Mouse (Mus musculus) hindbrain, embryonic 13.5 days (tissue): ENCODE measurements around the gene Fnip2. TPM values are rescaled to one million over a fixed set of nuclear protein-coding genes. Genes with fewer than 3 reads are reported as not detected.

Experiments used
- ATAC-seq: fragments of 200-750 bp; cut with Nextera tagmentation; 2 replicates; pipeline ENCODE4 v1.8.0; 2017; ENCODE audit warnings: moderate TSS enrichment; ENCODE audit not compliant: low FRiP score
- H3K27ac ChIP-seq: fragments of 300-500 bp; sonication (generic); 2 replicates; pipeline ENCODE4 v1.5.1; 2015; ENCODE audit warnings: inconsistent platforms, mild to moderate bottlenecking, moderate library complexity
- H3K27me3 ChIP-seq: fragments of 300-500 bp; sonication (generic); 2 replicates; pipeline ENCODE4 v1.6.1; 2015; ENCODE audit warnings: mild to moderate bottlenecking, inconsistent platforms
- H3K36me3 ChIP-seq: fragments of 300-500 bp; sonication (generic); 2 replicates; pipeline ENCODE4 v1.6.1; 2015; ENCODE audit warnings: mild to moderate bottlenecking, inconsistent platforms
- H3K4me1 ChIP-seq: fragments of 300-500 bp; sonication (generic); replicated peaks from 2 replicates; pipeline ENCODE4 v1.6.1; 2015; ENCODE audit warnings: inconsistent platforms
- H3K4me2 ChIP-seq: fragments of 300-500 bp; sonication (generic); 2 replicates; pipeline ENCODE4 v1.6.1; 2015; ENCODE audit warnings: inconsistent platforms, mild to moderate bottlenecking, moderate library complexity
- H3K4me3 ChIP-seq: fragments of 300-500 bp; sonication (generic); 2 replicates; pipeline ENCODE4 v1.5.1; 2015; ENCODE audit warnings: mild to moderate bottlenecking, inconsistent platforms
- H3K9ac ChIP-seq: fragments of 300-500 bp; sonication (generic); 2 replicates; pipeline ENCODE4 v1.6.1; 2015; ENCODE audit warnings: mild to moderate bottlenecking, inconsistent platforms
- H3K9me3 ChIP-seq: fragments of 300-500 bp; sonication (generic); 2 replicates; pipeline ENCODE4 v1.6.1; 2016; ENCODE audit warnings: inconsistent platforms
- WGBS: fragments of 180-500 bp; shearing (Covaris S2); methylation state at CpG from one replicate; pipeline ENCODE4 v1.1.7; 2015; 5-methylcytosine and 5-hydroxymethylcytosine counted together
- polyA plus RNA-seq: library from polyadenylated mRNA; unstranded; fragments of >200 nt; fragmentation: Nextera tagmentation; extraction: Ambion mirVana; gene quantifications from 2 replicates; pipeline ENCODE4 v1.2.1, GENCODE M21; 2015

Gene Fnip2
- 4.7 and 6.1 TPM in 2 replicates for polyA plus RNA-seq

- Histone ChIP-seq H3K36me3 (no peaks in the 10 kb centered on the region), H3K27ac (peak within 1 kb of the TSS; percentile 85), H3K9ac (peak within 1 kb of the TSS; percentile 91), H3K9me3 (no peaks in the 10 kb centered on the region), H3K4me3 (peak within 1 kb of the TSS; percentile 86), H3K4me2 (peak within 1 kb of the TSS; percentile 91), H3K27me3 (no peaks in the 10 kb centered on the region), H3K4me1 (peaks cover 22% of the 10 kb centered on the region)
- ATAC-seq, result peak; percentile 96
- under 1% methylated on average over 55 of the region's 55 CpGs for WGBS
Measured at GRCm38 (mm10) chr3:79567703-79568362, at the start of gene Fnip2. Gene Fnip2 (minus strand): TSS chr3:79567796.

DNA sequence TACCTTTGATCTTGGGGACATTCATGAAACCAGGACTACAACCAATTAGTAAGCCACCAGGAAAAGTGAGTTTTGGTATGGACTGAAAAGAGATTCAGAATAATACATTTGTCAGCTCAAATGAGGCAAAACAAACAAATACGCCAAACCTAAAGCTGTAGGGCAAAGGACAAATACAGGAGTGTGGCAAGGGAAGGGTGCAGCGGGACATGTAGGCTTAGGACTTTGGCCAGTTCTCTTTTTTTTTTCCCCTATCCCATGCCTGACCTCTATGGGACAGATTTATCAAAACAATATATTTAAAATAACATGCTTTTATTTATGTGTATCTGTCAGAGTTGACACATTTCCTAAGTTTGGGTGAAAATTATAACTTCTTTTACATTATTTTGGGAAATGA lies 42.3 kb upstream of the Fnip2 start:
- H3K36me3 ChIP-seq, result peaks cover 64% of the 10 kb centered on the region
- 93% methylated on average over 2 of the region's 2 CpGs for WGBS
- no peak overlapping the region for H3K9ac ChIP-seq

DNA sequence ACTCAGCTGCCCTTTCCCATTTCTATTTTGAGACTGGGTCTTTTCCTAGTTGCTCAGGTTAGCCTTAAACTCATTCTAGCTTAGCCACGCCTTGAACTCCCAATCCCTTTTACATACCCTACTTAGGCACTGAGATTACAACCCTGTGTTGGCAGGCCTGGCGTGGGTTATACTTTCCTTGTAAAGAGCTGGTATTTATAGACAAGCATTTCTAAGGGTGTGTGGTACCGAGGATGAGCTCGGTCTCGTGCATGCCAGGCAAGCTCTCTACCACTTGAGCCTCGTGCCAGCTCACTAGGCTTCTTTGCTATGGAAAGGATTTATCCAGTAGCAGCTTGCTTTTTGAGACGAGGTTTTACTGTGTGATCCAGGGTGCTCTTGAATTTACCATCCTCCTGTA lies 27.9 kb upstream of the Fnip2 start:
- H3K4me2 ChIP-seq, result no peak overlapping the region
- H3K4me1 ChIP-seq, result peaks cover 15% of the 10 kb centered on the region
- H3K9me3 ChIP-seq, result no peaks in the 10 kb centered on the region
- WGBS, result 98% methylated on average over 7 of the region's 7 CpGs
- H3K4me3 ChIP-seq, result no peak overlapping the region
- no peak for ATAC-seq
- H3K36me3 ChIP-seq, result peaks cover 58% of the 10 kb centered on the region
- no peak overlapping the region for H3K27ac ChIP-seq
- no peak overlapping the region for H3K9ac ChIP-seq
- H3K27me3 ChIP-seq, result no peaks in the 10 kb centered on the region

More for the DNA sequence above, 42.3 kb upstream of the Fnip2 start:
- Histone ChIP-seq H3K4me3 (no peak overlapping the region), H3K4me2 (no peak overlapping the region), H3K4me1 (no peaks in the 10 kb centered on the region), H3K27ac (no peak overlapping the region), H3K9me3 (no peaks in the 10 kb centered on the region), H3K27me3 (no peaks in the 10 kb centered on the region)
- ATAC-seq, result no peak

GRCm38 (mm10) chr3:79591793-79592471 lies 24.3 kb upstream of the Fnip2 start:
- H3K9ac ChIP-seq, result peak overlapping the region; percentile 89
- H3K27ac ChIP-seq, result peak overlapping the region; percentile 86
- ATAC-seq, result 0 out of 2 replicates have a peak, but pooled peaks have one; percentile 14
- H3K36me3 ChIP-seq, result peaks cover 28% of the 10 kb centered on the region
- H3K4me1 ChIP-seq, result peaks cover 15% of the 10 kb centered on the region
- 0 out of 2 replicates have a peak, but pooled peaks cover 3% of the 10 kb centered on the region for H3K27me3 ChIP-seq
- 6% methylated on average over 15 of the region's 15 CpGs for WGBS
- peak overlapping the region; percentile 90 for H3K4me2 ChIP-seq
- peak overlapping the region; percentile 92 for H3K4me3 ChIP-seq
- no peaks in the 10 kb centered on the region for H3K9me3 ChIP-seq

- H3K4me1 ChIP-seq, result peaks cover 15% of the 10 kb centered on the region
- peak within 1 kb of the TSS; percentile 90 for H3K4me2 ChIP-seq
- H3K27me3 ChIP-seq, result 0 out of 2 replicates have a peak, but pooled peaks cover 3% of the 10 kb centered on the region
- H3K9me3 ChIP-seq, result no peaks in the 10 kb centered on the region
- 4% methylated on average over 63 of the region's 63 CpGs for WGBS
- H3K9ac ChIP-seq, result peak within 1 kb of the TSS; percentile 89
- peak within 1 kb of the TSS; percentile 92 for H3K4me3 ChIP-seq
- peak; percentile 91 for ATAC-seq
- H3K27ac ChIP-seq, result peak within 1 kb of the TSS; percentile 86
- peaks cover 20% of the 10 kb centered on the region for H3K36me3 ChIP-seq
Measured at GRCm38 (mm10) chr3:79590863-79591792, 23.5 kb upstream of the Fnip2 start, which contains the start of gene Ppid. Gene Ppid (plus strand): TSS chr3:79591342.

DNA sequence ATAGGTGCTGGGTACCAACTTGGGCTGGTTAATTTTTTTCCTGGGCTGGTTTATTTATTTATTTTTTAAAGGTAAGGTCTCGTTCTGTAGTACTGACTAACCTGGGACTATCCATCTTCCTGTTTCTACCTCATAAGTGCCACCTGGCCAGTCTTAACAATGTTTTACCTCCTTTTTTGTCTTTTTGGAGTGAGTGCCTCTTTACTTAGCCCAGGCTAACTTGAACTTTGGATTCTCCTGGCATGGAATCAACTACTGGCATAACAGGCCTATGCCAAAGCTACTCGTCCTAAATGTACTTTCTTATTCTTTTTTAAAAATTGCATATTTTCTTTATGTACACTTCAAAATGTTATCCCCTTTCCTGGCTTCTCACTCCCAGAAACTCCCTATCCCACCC lies 22.1 kb upstream of the Fnip2 start:
- no peak for ATAC-seq
- H3K4me2 ChIP-seq, result no peak overlapping the region
- H3K36me3 ChIP-seq, result peaks cover 8% of the 10 kb centered on the region
- WGBS, result 88% methylated on average over 2 of the region's 2 CpGs
- H3K27ac ChIP-seq, result no peak overlapping the region
- H3K9ac ChIP-seq, result no peak overlapping the region
- H3K4me1 ChIP-seq, result peaks cover 15% of the 10 kb centered on the region
- no peaks in the 10 kb centered on the region for H3K9me3 ChIP-seq
- no peak overlapping the region for H3K4me3 ChIP-seq
- H3K27me3 ChIP-seq, result 0 out of 2 replicates have a peak, but pooled peaks cover 3% of the 10 kb centered on the region

DNA sequence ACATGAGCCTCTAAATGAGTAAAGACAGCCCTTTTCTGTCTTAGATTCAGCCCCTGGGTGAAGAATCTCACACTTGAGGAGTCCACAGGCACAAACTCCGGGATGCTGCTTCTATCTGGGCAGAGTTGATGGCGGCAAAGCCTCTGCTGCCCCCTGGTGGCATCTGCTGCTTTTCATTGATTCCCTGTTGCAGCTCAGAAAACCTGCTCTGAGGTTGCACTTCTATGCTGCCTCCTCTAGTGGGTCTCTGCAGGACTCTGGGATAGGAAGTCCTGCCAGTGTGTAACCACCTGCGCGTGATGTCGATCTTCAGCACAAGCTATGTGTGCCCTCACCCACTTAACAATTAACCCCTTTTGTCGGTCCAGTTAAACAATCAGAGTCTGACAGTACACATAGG lies 19.2 kb upstream of the Fnip2 start:
- no peaks in the 10 kb centered on the region for H3K36me3 ChIP-seq
- no peak overlapping the region for H3K4me2 ChIP-seq
- no peaks in the 10 kb centered on the region for H3K9me3 ChIP-seq
- no peak overlapping the region for H3K4me3 ChIP-seq
- H3K27ac ChIP-seq, result no peak overlapping the region
- peak; percentile 65 for ATAC-seq
- H3K9ac ChIP-seq, result no peak overlapping the region
- H3K4me1 ChIP-seq, result peaks cover 1% of the 10 kb centered on the region
- WGBS, result 3% methylated on average over 6 of the region's 6 CpGs
- 0 out of 2 replicates have a peak, but pooled peaks cover 3% of the 10 kb centered on the region for H3K27me3 ChIP-seq

DNA sequence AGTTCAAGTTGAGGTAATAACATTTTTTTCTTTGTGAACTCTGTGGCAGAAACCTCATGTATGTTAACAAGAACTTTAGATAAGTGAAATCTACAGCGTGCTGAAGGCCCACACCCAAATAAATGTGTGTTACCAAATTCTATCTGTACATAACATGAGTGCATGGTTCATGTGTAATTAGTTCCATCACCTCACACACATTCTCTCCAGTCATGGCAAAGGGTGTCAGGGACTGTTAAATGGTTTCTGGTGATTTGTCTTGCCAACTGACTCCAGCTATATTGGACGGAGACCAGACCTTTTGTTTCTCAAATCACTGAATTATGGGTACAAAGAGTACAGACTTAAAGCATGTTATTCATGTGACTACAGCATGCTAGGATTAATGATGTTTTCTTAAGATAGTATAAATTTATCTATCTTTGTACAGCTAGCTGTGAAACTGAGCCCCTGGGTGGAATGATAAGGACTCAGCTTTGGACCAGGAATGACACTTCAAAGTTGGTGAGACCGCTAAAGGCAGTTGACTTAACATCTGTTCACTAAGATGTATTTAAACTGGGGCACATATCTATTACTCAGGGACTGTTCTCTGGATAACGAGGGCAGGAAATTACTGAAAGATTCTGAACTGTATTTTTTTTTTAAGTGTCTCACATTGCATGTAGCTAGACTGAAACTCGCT lies 12.4 kb upstream of the Fnip2 start:
- WGBS, result 88% methylated on average over 5 of the region's 5 CpGs
- H3K4me2 ChIP-seq, result no peak overlapping the region
- no peaks in the 10 kb centered on the region for H3K9me3 ChIP-seq
- H3K36me3 ChIP-seq, result no peaks in the 10 kb centered on the region
- H3K4me1 ChIP-seq, result peaks cover 7% of the 10 kb centered on the region
- H3K9ac ChIP-seq, result no peak overlapping the region
- H3K27ac ChIP-seq, result no peak overlapping the region
- ATAC-seq, result no peak
- H3K27me3 ChIP-seq, result no peaks in the 10 kb centered on the region
- no peak overlapping the region for H3K4me3 ChIP-seq

- Histone ChIP-seq H3K9ac (no peak overlapping the region), H3K27ac (no peak overlapping the region), H3K4me3 (no peak overlapping the region), H3K9me3 (no peaks in the 10 kb centered on the region), H3K36me3 (no peaks in the 10 kb centered on the region), H3K4me2 (no peak overlapping the region), H3K4me1 (peaks cover 7% of the 10 kb centered on the region), H3K27me3 (no peaks in the 10 kb centered on the region)
- no peak for ATAC-seq
- WGBS, result 74% methylated on average over 6 of the region's 6 CpGs
Measured at GRCm38 (mm10) chr3:79578164-79578563, 10.6 kb upstream of the Fnip2 start.

DNA sequence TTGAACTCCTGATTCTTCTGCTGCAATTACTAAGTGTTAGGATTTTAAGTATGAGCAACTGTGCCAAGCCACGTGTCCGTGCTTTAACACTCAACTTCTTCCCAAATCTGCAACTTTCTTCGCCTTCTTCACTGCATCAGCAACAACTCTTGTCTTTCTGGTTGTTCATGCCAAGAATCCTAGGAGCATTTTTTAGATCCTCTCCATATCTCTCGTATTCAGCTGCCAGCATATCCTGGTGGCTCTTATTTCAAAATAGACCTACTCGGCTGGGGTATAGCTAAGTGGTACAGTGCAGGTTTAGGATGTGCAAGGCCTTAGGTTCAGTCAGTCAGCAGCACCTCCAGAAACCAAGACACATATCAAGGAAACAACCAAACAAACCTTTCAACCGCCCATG lies 10.0 kb upstream of the Fnip2 start:
- H3K4me2 ChIP-seq, result no peak overlapping the region
- no peak for ATAC-seq
- no peak overlapping the region for H3K27ac ChIP-seq
- no peaks in the 10 kb centered on the region for H3K27me3 ChIP-seq
- WGBS, result 92% methylated on average over 6 of the region's 6 CpGs
- no peaks in the 10 kb centered on the region for H3K9me3 ChIP-seq
- no peak overlapping the region for H3K9ac ChIP-seq
- H3K4me3 ChIP-seq, result no peak overlapping the region
- H3K36me3 ChIP-seq, result no peaks in the 10 kb centered on the region
- peaks cover 7% of the 10 kb centered on the region for H3K4me1 ChIP-seq

- Histone ChIP-seq H3K27ac (no peak overlapping the region), H3K4me1 (peaks cover 7% of the 10 kb centered on the region), H3K9me3 (no peaks in the 10 kb centered on the region), H3K4me2 (no peak overlapping the region), H3K36me3 (no peaks in the 10 kb centered on the region), H3K4me3 (no peak overlapping the region), H3K9ac (no peak overlapping the region), H3K27me3 (no peaks in the 10 kb centered on the region)
- 29% methylated on average over 5 of the region's 5 CpGs for WGBS
- peak; percentile 46 for ATAC-seq
Measured at GRCm38 (mm10) chr3:79576865-79577264, 9.3 kb upstream of the Fnip2 start.
